Mouse (Mus musculus): ENCODE measurements around the gene Pald1.

Pald1 gene

DNA sequence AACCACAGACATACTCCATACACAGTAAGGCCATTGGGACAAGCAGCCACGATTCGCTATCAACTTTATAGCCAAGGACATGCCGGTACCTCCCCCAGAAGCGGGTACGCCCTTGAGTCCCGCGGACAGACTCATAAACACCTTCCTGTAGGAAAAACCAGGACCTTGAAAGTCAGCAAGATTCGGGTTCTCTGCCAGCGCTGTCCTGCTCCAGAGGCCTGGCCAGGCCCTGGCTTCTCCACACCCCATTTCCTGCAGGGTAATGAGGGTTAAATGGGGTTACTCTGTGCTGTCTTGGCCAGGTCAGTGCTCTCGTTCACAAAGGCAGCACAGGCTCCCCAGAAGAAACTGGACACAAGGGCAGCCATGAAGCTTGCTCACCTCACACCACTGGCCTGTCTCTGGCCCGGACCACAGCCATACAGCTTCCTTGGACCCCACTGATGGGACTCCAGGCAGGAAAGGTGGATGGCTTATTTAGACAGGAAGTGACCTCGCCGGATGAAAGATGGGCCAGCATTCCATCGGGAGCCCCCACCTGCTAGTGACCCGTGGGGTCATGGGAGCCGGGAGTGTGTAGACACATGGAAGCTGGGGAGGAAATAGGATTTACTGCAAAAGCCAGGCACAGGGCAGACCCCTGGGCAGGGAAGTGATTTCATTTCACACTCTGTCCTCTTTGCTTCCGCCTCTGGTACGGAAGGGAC lies 12.9 kb downstream of the Pald1 start:
- in situ Hi-C loops (cut with MboI, MseI), result no loop called here

DNA sequence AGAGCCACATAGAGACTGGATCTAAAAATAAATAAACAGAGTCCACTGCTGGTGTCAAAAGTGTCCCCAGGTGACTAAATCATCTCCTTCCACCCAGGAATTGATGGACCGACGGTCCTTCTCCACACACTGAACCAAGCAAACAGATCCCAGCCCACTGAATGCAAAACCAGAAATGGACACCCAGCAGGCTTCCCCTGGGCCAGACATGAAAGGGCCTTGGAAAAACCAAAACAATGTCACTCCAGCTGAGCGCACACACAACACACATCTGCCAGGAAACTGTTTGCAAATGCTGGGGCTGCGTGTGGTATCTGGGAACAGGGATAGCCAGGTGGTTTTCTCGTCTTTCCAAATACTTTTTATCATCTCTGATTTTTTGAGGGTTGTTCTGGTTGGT lies 13.6 kb downstream of the Pald1 start:
- in situ Hi-C loops (cut with MboI, MseI), result no loop called here

GRCm38 (mm10) chr10:61365902-61366301 lies 17.4 kb downstream of the Pald1 start:
- in situ Hi-C loops (cut with MboI, MseI), result no loop called here

DNA sequence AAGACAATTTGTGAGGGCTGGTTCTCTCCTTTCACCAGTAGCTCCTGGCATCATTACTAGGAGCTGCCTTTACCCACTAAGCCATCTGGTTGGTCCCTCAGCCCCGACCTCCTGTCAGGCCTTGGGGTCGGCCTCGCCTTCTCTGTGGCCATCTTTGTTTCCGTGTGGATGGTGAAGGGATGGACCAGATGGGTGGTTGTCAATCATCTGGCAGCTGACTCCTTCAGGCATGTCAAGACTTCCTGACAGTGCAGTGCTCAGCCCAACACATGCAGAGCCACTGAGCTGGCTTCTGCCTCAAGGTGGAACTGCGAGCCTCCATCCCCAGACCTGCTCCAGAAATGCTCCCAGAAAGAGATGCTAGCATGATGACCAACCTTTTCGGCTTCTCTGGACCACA lies 18.9 kb downstream of the Pald1 start:
- in situ Hi-C loops (cut with MboI, MseI), result no loop called here

- in situ Hi-C loops (cut with MboI, MseI), result no loop called here
These were observed 20.3 kb downstream of the Pald1 start for GRCm38 (mm10) chr10:61362992-61363391.

DNA sequence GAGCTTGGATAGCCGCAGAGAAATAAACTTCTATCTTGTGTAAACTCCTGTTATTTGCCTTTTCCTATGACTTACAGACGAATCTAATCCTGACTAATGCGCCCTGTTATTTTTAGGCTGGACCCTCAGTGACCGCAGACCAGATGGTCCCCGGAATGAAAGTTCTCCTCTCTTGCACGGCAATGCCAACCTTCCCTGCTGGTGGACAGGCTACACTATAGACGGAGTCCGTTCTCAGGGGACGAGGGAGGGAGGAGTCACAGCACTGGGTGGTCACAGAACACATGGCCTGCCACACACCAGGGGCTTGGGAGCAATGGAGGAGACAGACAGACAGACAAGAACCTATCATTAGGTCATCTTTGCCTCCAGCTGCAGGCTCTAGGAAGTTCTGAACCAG lies 20.8 kb downstream of the Pald1 start:
- in situ Hi-C loops (cut with MboI, MseI), result no loop called here

DNA sequence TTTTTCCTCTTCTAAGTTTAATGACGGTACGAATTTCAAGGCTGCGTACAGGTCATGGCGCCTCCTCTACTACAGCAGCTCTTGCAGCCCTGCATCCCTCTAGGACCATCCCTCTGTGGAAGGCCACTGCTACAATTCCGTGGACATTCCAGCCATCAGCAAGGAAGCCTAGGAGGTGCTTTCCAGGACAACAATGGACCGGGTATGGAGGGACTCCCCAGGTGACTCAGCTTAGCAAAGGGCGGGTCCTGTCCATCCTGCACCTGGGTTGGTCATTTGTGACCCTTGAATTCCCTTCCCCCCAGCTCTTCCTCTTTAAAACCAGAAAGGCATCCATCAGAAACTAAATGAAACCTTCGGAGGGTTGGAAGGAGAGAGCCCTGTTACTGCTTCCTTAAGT lies 22.7 kb downstream of the Pald1 start:
- in situ Hi-C loops (cut with MboI, MseI), result no loop called here

GRCm38 (mm10) chr10:61359411-61359810 lies 23.9 kb downstream of the Pald1 start:
- in situ Hi-C loops (cut with MboI, MseI), result no loop called here

- in situ Hi-C loops (cut with MboI, MseI), result no loop called here
These were observed 25.7 kb downstream of the Pald1 start for GRCm38 (mm10) chr10:61357658-61358057.

DNA sequence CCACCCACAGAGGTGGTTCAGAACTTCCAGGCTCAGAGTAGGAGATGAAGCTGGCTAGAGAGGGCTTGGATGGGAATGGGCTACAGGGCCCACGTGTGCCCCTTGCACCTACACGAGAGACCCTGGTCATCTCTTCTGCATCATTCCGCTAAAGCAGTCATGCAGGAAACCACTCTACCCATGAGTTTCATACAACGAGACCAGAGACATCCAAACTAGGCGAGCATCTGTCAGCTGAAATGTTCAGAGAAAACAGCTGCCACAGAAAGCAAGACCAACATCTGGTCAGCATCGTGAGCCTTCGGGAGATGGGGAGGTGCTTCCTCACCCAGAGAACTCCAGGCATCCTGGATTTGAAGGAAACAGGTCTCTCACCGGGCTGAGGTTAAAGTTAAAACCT lies 26.8 kb downstream of the Pald1 start:
- in situ Hi-C loops (cut with MboI, MseI), result no loop called here

DNA sequence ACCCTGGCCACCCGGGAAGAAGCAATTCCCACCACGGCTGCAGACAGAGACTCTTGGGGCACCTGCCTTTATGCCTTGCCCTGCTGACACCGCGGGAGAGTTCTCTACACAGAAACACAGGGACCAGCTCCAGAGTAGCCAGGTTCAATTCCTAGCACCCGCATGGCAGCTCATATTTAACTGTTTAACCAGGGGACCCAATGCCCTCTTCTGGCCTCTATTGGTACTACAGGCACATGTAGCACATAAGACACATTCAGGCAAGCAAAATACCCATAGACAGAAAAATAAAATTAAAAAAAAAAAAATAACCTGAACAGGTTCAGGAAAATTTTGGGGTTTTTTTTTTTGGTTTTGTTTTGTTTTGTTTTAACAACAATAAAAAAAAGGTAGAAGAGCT lies 27.2 kb downstream of the Pald1 start:
- in situ Hi-C loops (cut with MboI, MseI), result no loop called here

GRCm38 (mm10) chr10:61355611-61356010 lies 27.7 kb downstream of the Pald1 start:
- in situ Hi-C loops (cut with MboI, MseI), result no loop called here

GRCm38 (mm10) chr10:61351216-61351615 lies 32.1 kb downstream of the Pald1 start:
- in situ Hi-C loops (cut with MboI, MseI), result no loop called here

- in situ Hi-C loops (cut with MboI, MseI), result no loop called here
These were observed 37.0 kb downstream of the Pald1 start for GRCm38 (mm10) chr10:61346374-61346773.

DNA sequence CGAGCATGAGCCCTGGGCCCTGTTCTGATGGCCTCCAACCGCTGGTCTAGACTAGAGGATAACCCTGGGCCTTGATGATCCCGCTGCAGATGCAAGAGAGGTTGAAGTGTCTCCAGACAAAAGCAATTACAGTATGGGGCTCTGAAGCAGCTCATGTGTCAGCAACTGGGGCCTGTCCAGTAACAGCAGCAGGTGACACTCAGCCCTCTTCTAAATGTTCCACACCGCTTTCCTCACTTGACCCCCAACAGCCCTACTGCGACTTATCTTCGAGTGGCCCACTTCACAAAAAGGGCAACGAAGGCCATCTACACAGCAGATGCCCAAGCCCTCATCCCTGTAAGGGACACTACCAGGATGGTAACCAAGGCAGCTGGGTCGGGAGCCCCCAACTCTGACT lies 38.2 kb downstream of the Pald1 start:
- in situ Hi-C loops (cut with MboI, MseI), result no loop called here

DNA sequence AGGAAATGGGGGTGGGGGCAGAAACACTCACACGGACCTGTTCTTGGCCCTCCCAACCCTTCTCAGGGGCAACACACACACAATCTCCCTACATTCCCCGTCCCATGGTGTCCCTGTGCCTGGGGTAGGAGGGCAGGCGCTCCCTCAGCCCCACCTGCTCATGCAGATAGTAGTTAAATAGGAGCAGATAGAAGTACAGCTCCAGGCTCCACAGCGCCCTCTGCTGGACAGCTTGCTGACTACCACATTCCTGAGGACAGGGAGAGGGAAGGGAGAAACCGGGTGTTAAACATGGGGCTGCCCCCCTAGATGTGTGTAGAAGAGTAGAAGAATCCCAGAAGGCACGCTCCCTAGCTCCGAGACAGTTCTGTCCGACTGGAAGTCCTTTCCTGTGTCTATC lies 39.4 kb downstream of the Pald1 start:
- in situ Hi-C loops (cut with MboI, MseI), result no loop called here

- in situ Hi-C loops (cut with MboI, MseI), result no loop called here
These were observed 40.6 kb downstream of the Pald1 start for GRCm38 (mm10) chr10:61342750-61343149.

DNA sequence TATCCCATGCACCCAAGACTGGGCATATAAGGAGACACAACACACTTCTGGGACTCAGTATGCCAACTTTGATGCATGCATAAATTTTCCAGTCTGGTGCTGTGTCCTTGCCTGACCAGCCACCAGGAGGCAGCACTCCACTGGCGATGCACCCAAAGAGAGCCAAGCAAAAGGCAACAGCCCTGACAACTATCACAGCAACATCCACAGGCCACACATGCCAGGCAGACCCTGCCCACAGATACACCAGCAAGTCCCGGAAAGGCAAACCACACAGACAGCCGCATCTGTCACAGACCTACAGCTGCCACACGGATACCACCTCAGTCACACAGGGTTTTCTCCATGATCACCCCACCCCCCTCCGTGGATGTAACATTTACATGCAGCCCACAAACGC lies 41.8 kb downstream of the Pald1 start:
- in situ Hi-C loops (cut with MboI, MseI), result no loop called here

- in situ Hi-C loops (cut with MboI, MseI), result no loop called here
These were observed 42.3 kb downstream of the Pald1 start for GRCm38 (mm10) chr10:61341045-61341444.

DNA sequence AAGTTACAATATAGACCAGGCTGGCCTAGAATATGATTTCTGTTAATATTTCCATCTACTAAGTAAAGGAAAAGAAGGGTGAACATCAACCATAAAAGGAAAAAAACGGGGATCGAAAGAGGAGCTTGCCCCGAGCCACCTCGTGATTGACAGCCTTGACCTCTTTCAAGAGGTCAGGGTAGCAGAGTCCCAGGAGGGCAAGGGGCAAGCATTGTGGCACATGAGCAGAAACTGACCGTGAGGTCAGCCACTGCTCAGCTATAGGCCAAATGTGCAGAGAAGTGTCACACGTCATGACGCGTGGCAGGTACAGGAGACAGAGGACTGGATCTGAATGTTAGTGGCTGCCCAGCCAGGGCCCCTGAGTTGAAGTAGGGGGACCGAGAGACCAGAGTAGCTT lies 43.1 kb downstream of the Pald1 start:
- in situ Hi-C loops (cut with MboI, MseI), result no loop called here

- in situ Hi-C loops (cut with MboI, MseI), result no loop called here
These were observed 44.1 kb downstream of the Pald1 start for GRCm38 (mm10) chr10:61339216-61339615.

- in situ Hi-C loops (cut with MboI, MseI), result no loop called here
These were observed 45.7 kb downstream of the Pald1 start for GRCm38 (mm10) chr10:61337665-61338064.

GRCm38 (mm10) chr10:61336592-61336991 lies 46.7 kb downstream of the Pald1 start:
- in situ Hi-C loops (cut with MboI, MseI), result no loop called here

DNA sequence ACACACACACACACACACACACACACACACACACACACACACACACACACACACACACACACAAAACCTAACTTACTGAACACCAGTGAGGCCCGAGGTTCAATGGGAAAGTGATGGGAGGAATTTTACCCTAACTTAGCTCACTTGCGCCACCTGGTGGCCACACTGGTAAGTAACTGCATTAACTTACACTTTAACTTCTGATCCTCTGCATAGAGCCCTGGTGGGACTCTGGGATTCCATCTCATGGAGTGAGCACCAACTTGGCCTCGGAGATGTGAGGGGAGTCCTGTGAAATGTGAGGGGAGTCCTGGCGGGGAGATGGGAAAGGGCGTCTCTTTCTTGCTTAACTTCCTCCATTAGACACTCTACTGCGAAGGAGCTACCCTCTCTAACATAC lies 47.2 kb downstream of the Pald1 start:
- in situ Hi-C loops (cut with MboI, MseI), result no loop called here

Measured in T-helper 2 cell (primary cell).